42 mouse cellular contexts compared by ENCODE assay signal in the genomic region with DNA sequence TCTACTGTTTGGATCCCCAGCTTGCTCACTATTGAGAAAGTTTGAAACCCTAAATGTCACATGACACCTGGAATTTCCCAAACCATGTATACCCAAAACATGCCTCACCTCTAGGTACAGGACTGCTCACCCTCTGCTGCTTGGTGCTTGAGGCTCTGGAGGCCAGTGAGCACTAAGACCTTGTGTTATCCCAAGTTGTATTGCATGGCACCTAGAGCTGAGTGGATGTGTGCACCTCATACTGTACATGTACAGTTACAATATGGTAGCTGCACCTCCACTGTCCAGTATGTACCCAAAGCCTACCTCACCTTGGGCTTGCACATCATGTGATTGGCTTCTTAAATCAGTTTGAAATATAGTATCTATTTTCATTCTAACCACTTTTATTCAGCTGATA. TPM values are rescaled to one million over a fixed set of nuclear protein-coding genes. Genes with fewer than 3 reads are reported as not detected.
"Had no signal": no experiment of that assay in that cellular context is flagged by ENCODE, and none has a peak within 500 bp of the region (broad histone marks: within the 10 kb centered on the region; RNA-seq: fewer than 3 reads in every experiment).

No protein-coding gene starts in this region.

- H3K4me1 ChIP-seq: heart, embryonic 13.5 days; heart, embryonic 15.5 days; hindbrain, embryonic 13.5 days; hindbrain, embryonic 15.5 days; kidney, embryonic 15.5 days; limb, embryonic 13.5 days; limb, embryonic 15.5 days; liver, embryonic 12.5 days had no signal

- H3K36me3 ChIP-seq: heart, embryonic 13.5 days; heart, embryonic 15.5 days; hindbrain, embryonic 13.5 days; hindbrain, embryonic 15.5 days; kidney, embryonic 15.5 days; limb, embryonic 13.5 days; limb, embryonic 15.5 days; liver, embryonic 12.5 days had no signal

- H3K27me3 ChIP-seq: heart, embryonic 13.5 days; heart, embryonic 15.5 days; hindbrain, embryonic 13.5 days; hindbrain, embryonic 15.5 days; kidney, embryonic 15.5 days; limb, embryonic 13.5 days; limb, embryonic 15.5 days; liver, embryonic 12.5 days had no signal

- H3K4me2 ChIP-seq: heart, embryonic 11.5 days; heart, embryonic 13.5 days; heart, embryonic 15.5 days; hindbrain, embryonic 13.5 days; hindbrain, embryonic 15.5 days; kidney, embryonic 15.5 days; limb, embryonic 13.5 days; limb, embryonic 15.5 days; liver, embryonic 12.5 days had no signal

- H3K27ac ChIP-seq: heart, adult 2 months; heart, embryonic 13.5 days; heart, embryonic 15.5 days; hindbrain, embryonic 13.5 days; hindbrain, embryonic 15.5 days; hindbrain, postnatal 0 days; kidney, embryonic 15.5 days; kidney, postnatal 0 days; limb, embryonic 13.5 days; limb, embryonic 15.5 days; liver, embryonic 12.5 days had no signal

- H3K9me3 ChIP-seq: heart, embryonic 13.5 days; heart, embryonic 15.5 days; hindbrain, embryonic 13.5 days; hindbrain, embryonic 15.5 days; kidney, embryonic 15.5 days; limb, embryonic 13.5 days; limb, embryonic 15.5 days; liver, embryonic 12.5 days had no signal

- H3K4me3 ChIP-seq: heart, adult 2 months; heart, embryonic 13.5 days; heart, embryonic 15.5 days; hindbrain, embryonic 13.5 days; hindbrain, embryonic 15.5 days; kidney, embryonic 15.5 days; limb, embryonic 13.5 days; limb, embryonic 15.5 days; liver, embryonic 12.5 days had no signal

- ATAC-seq: hindbrain, postnatal 0 days; intestine, embryonic 16.5 days; liver, embryonic 12.5 days had no signal

- DNase-seq: gastrocnemius, postnatal 14 days; gastrocnemius, postnatal 36 days; heart, adult 2 months; heart, postnatal 14 days; heart, postnatal 36 days; kidney, adult 11 months; kidney, adult 2 months; kidney, adult 9 months; kidney, postnatal 14 days; kidney, postnatal 36 days; layer of hippocampus, adult 9-11 months; layer of hippocampus, postnatal 36 days; left cerebral cortex, postnatal 4 days had no signal

- H3K9ac ChIP-seq: heart, embryonic 13.5 days; heart, embryonic 15.5 days; hindbrain, embryonic 13.5 days; hindbrain, embryonic 15.5 days; kidney, embryonic 15.5 days; limb, embryonic 13.5 days; limb, embryonic 15.5 days; liver, embryonic 12.5 days had no signal

RNA-seq across cellular contexts. Expression of a gene that starts 16.7 kb away (rescaled TPM):
- total RNA-seq: gastrocnemius, adult 18-20 months; gastrocnemius, adult 8-10 months; gastrocnemius, postnatal 14 days; gastrocnemius, postnatal 36 days; heart, adult 2 months; heart, postnatal 14 days; heart, postnatal 36 days; hematopoietic stem cell, adult 5-6 weeks; hindbrain, postnatal 0 days; layer of hippocampus, adult 18-20 months; layer of hippocampus, adult 8-10 months; layer of hippocampus, postnatal 14 days; layer of hippocampus, postnatal 36 days; left cerebral cortex, adult 18-20 months; left cerebral cortex, adult 8-10 months; left cerebral cortex, postnatal 10 days; left cerebral cortex, postnatal 25 days; left cerebral cortex, postnatal 4 days; liver, adult 2 months had no signal
- polyA plus RNA-seq: gonadal fat pad, adult 2 months; heart, adult 2 months; heart, embryonic 11.5 days; heart, embryonic 13.5 days; heart, embryonic 15.5 days; heart, postnatal 0 days; hindbrain, embryonic 11.5 days; hindbrain, embryonic 13.5 days; hindbrain, embryonic 15.5 days; hindbrain, postnatal 0 days; intestine, embryonic 14.5 days; intestine, embryonic 16.5 days; kidney, adult 2 months; kidney, embryonic 15.5 days; kidney, postnatal 0 days; large intestine, adult 2 months; limb, embryonic 11.5 days; limb, embryonic 13.5 days; limb, embryonic 15.5 days; liver, adult 2 months; liver, embryonic 12.5 days had no signal
